Comparison of ENCODE assay signal across 31 mouse cellular contexts in the genomic region with DNA sequence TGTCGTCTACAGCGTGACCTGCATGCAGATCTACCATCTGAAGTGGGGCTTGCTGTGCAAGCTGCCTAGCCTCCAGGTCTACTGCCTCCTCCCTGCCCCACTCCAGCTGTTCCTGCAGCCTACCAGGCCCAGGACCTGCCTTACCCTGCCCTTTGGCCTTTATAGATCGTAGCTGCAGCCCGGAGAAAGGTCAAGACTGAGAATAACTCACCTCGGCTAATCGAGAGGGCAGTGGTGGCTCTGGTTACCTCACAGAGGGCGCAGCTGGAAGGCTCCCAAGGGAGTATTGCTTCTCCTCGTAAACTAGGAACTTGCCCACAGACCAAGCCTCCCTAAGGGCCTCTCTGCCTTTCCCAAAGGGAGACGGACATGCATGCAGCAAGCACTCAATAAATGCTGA. TPM values are rescaled to one million over a fixed set of nuclear protein-coding genes. Genes with fewer than 3 reads are reported as not detected.
DNase-seq lines count a peak whose midpoint lies in the region; ATAC-seq and TF ChIP-seq lines count a peak whose summit lies in the region.
"Had no signal": no experiment of that assay in that cellular context is flagged by ENCODE, and none has a peak within 500 bp of the region (broad histone marks: within the 10 kb centered on the region; RNA-seq: fewer than 3 reads in every experiment).

No protein-coding gene starts in this region.

- H3K9me3 ChIP-seq in intestine, embryonic 16.5 days (ENCODE audit: control insufficient read depth, low read length): no peaks in the 10 kb centered on the region
- no peaks in the 10 kb centered on the region for H3K9me3 ChIP-seq in hindbrain, embryonic 12.5 days (replicated peaks)
- H3K9me3 ChIP-seq in hindbrain, embryonic 14.5 days (ENCODE audit: control insufficient read depth, low read length): no peaks in the 10 kb centered on the region
- H3K9me3 ChIP-seq: heart, embryonic 10.5 days; hindbrain, embryonic 10.5 days; limb, embryonic 15.5 days; midbrain, embryonic 15.5 days had no signal

- intact Hi-C loops in gastrocnemius, adult 2 months (cut with DNase I): loop anchor here (10.0 kb wide), 1 partner anchor 429 kb away; no protein-coding TSS in a partner anchor

- TF ChIP-seq CTCF in gastrocnemius, adult 2 months (IDR thresholded peaks at IDR 0.05): no peak

- 0 out of 2 replicates have a peak, but pooled peaks cover 5% of the 10 kb centered on the region for H3K4me1 ChIP-seq in intestine, embryonic 16.5 days (ENCODE audit: control insufficient read depth, insufficient read depth, low read length)
- H3K4me1 ChIP-seq in hindbrain, embryonic 12.5 days: no peaks in the 10 kb centered on the region
- no peaks in the 10 kb centered on the region for H3K4me1 ChIP-seq in hindbrain, embryonic 14.5 days (replicated peaks; ENCODE audit: control insufficient read depth, insufficient read depth, low read length)
- H3K4me1 ChIP-seq: hindbrain, embryonic 10.5 days; limb, embryonic 15.5 days; midbrain, embryonic 15.5 days had no signal

- WGBS in intestine, embryonic 16.5 days: 84% methylated on average over 9 of the region's 9 CpGs
- 85% methylated on average over 9 of the region's 9 CpGs for WGBS in hindbrain, embryonic 12.5 days
- 92% methylated on average over 9 of the region's 9 CpGs for WGBS in hindbrain, embryonic 14.5 days

- ATAC-seq in intestine, embryonic 16.5 days: peak; percentile 29
- ATAC-seq in hindbrain, embryonic 12.5 days (ENCODE audit: low FRiP score): no peak
- no peak for ATAC-seq in hindbrain, embryonic 14.5 days (ENCODE audit: low FRiP score)
- ATAC-seq: CD4-positive, CD25-positive, alpha-beta regulatory T cell, adult 4 months; forebrain, embryonic 14.5 days; midbrain, embryonic 15.5 days had no signal

- H3K4me3 ChIP-seq in gastrocnemius, adult 2 months: peak overlapping the region; percentile 54
- no peak overlapping the region for H3K4me3 ChIP-seq in intestine, embryonic 16.5 days (ENCODE audit: low read length)
- H3K4me3 ChIP-seq in hindbrain, embryonic 12.5 days: no peak overlapping the region
- no peak overlapping the region for H3K4me3 ChIP-seq in hindbrain, embryonic 14.5 days (replicated peaks; ENCODE audit: low read length)
- H3K4me3 ChIP-seq: heart, embryonic 10.5 days; hindbrain, embryonic 10.5 days; left cerebral cortex, adult 2 months; limb, embryonic 15.5 days; midbrain, embryonic 15.5 days had no signal

- no peak overlapping the region for H3K9ac ChIP-seq in intestine, embryonic 16.5 days (ENCODE audit: low read depth, low read length)
- no peak overlapping the region for H3K9ac ChIP-seq in hindbrain, embryonic 12.5 days
- no peak overlapping the region for H3K9ac ChIP-seq in hindbrain, embryonic 14.5 days
- H3K9ac ChIP-seq: limb, embryonic 15.5 days; midbrain, embryonic 15.5 days had no signal

- no peak overlapping the region for H3K4me2 ChIP-seq in intestine, embryonic 16.5 days (ENCODE audit: low read depth, low read length)
- no peak overlapping the region for H3K4me2 ChIP-seq in hindbrain, embryonic 12.5 days (replicated peaks)
- no peak overlapping the region for H3K4me2 ChIP-seq in hindbrain, embryonic 14.5 days (replicated peaks)
- H3K4me2 ChIP-seq: limb, embryonic 15.5 days; midbrain, embryonic 15.5 days had no signal

- H3K27me3 ChIP-seq in intestine, embryonic 16.5 days (replicated peaks; ENCODE audit: control insufficient read depth, insufficient read depth, low read length): no peaks in the 10 kb centered on the region
- no peaks in the 10 kb centered on the region for H3K27me3 ChIP-seq in hindbrain, embryonic 12.5 days
- no peaks in the 10 kb centered on the region for H3K27me3 ChIP-seq in hindbrain, embryonic 14.5 days (ENCODE audit: control insufficient read depth, insufficient read depth, low read length)
- H3K27me3 ChIP-seq: limb, embryonic 15.5 days; midbrain, embryonic 15.5 days had no signal

- DNase-seq in gastrocnemius, adult 18-20 months (ENCODE audit: low spot score): peak; percentile 91
- DNase-seq in gastrocnemius, postnatal 4 days (ENCODE audit: low spot score in 2 of 2): no peak
- peak; percentile 92 for DNase-seq in gastrocnemius, adult 2 months
- DNase-seq in skeletal muscle tissue, adult 2 months (ENCODE audit: low read depth, low spot score): peak; percentile 94
- no peak for DNase-seq in hindbrain, embryonic 14.5 days (ENCODE audit: low spot score)
- no peak for DNase-seq in cerebellum, postnatal 25 days
- DNase-seq: cerebellum, adult 8-10 months; kidney, adult 2 months; left cerebral cortex, postnatal 4 days; right cerebral cortex, postnatal 14 days; thymus, postnatal 14 days had no signal

- peaks cover 10% of the 10 kb centered on the region for H3K36me3 ChIP-seq in intestine, embryonic 16.5 days (ENCODE audit: control insufficient read depth, insufficient read depth, low read length)
- peaks cover 96% of the 10 kb centered on the region for H3K36me3 ChIP-seq in hindbrain, embryonic 12.5 days
- H3K36me3 ChIP-seq in hindbrain, embryonic 14.5 days (replicated peaks; ENCODE audit: control insufficient read depth, insufficient read depth): peaks cover 96% of the 10 kb centered on the region

- peak overlapping the region; percentile 91 for H3K27ac ChIP-seq in gastrocnemius, adult 2 months
- no peak overlapping the region for H3K27ac ChIP-seq in intestine, embryonic 16.5 days (ENCODE audit: low read length)
- no peak overlapping the region for H3K27ac ChIP-seq in hindbrain, embryonic 12.5 days
- no peak overlapping the region for H3K27ac ChIP-seq in hindbrain, embryonic 14.5 days
- H3K27ac ChIP-seq: heart, embryonic 10.5 days; hindbrain, embryonic 10.5 days; kidney, postnatal 0 days; left cerebral cortex, adult 2 months; limb, embryonic 15.5 days; midbrain, embryonic 15.5 days had no signal

RNA-seq across cellular contexts. Expression of gene Gpi1, which starts 14.7 kb away (rescaled TPM):
- 100 to 1,000 TPM; 946 to 968 TPM for total RNA-seq in gastrocnemius, adult 18-20 months (2021)
- 100 to 1,000 TPM; 799 to 899 TPM for total RNA-seq in gastrocnemius, postnatal 4 days (2021)
- 1,000 to 10,000 TPM in 1 of 2 experiments, 100 to 1,000 TPM in 1; 882 to 1,223 TPM for total RNA-seq in gastrocnemius, adult 2 months (2021)
- 448 and 487 TPM in 2 replicates for polyA plus RNA-seq in intestine, embryonic 16.5 days (2015; fragmentation: Nextera tagmentation; extraction: Ambion mirVana)
- polyA plus RNA-seq in hindbrain, embryonic 12.5 days (2016; fragmentation: Nextera tagmentation; extraction: Ambion mirVana): 239 and 241 TPM in 2 replicates
- 265 and 302 TPM in 2 replicates for polyA plus RNA-seq in hindbrain, embryonic 14.5 days (2014; fragmentation: Nextera tagmentation; extraction: Ambion mirVana)

RNA-seq across cellular contexts. Expression of gene Pdcd2l, which starts 19.0 kb away (rescaled TPM):
- 10 to 100 TPM; 13.7 to 15.0 TPM for total RNA-seq in gastrocnemius, adult 18-20 months (2021)
- 10 to 100 TPM; 22.6 to 23.8 TPM for total RNA-seq in gastrocnemius, postnatal 4 days (2021)
- total RNA-seq in gastrocnemius, adult 2 months (2021): 10 to 100 TPM; 13.8 to 19.2 TPM
- 50.6 and 63.3 TPM in 2 replicates for polyA plus RNA-seq in intestine, embryonic 16.5 days (2015; fragmentation: Nextera tagmentation; extraction: Ambion mirVana)
- 63.4 and 68.1 TPM in 2 replicates for polyA plus RNA-seq in hindbrain, embryonic 12.5 days (2016; fragmentation: Nextera tagmentation; extraction: Ambion mirVana)
- 63.8 and 68.9 TPM in 2 replicates for polyA plus RNA-seq in hindbrain, embryonic 14.5 days (2014; fragmentation: Nextera tagmentation; extraction: Ambion mirVana)

RNA-seq across cellular contexts. Expression of gene Gm6096, which starts 35.4 kb away (rescaled TPM):
- total RNA-seq in gastrocnemius, adult 18-20 months (2021): not detected
- not detected for total RNA-seq in gastrocnemius, postnatal 4 days (2021)
- total RNA-seq in gastrocnemius, adult 2 months (2021): not detected
- not detected in 2 replicates for polyA plus RNA-seq in intestine, embryonic 16.5 days (2015; fragmentation: Nextera tagmentation; extraction: Ambion mirVana)
- polyA plus RNA-seq in hindbrain, embryonic 12.5 days (2016; fragmentation: Nextera tagmentation; extraction: Ambion mirVana): not detected in 2 replicates
- polyA plus RNA-seq in hindbrain, embryonic 14.5 days (2014; fragmentation: Nextera tagmentation; extraction: Ambion mirVana): 0.77 and 1.0 TPM in 2 replicates
- total RNA-seq: granulocyte monocyte progenitor cell, adult 5-6 weeks; layer of hippocampus, postnatal 10 days; left cerebral cortex, adult 2 months; left cerebral cortex, postnatal 4 days had no signal
- polyA plus RNA-seq: brain, embryonic 14.5 days; embryonic facial prominence, embryonic 14.5 days; forebrain, embryonic 14.5 days; heart, embryonic 10.5 days; heart, postnatal 0 days; hindbrain, embryonic 10.5 days; kidney, adult 2 months; large intestine, adult 2 months; limb, embryonic 15.5 days; lung, embryonic 16.5 days; midbrain, embryonic 15.5 days; neural tube, embryonic 14.5 days; spleen, adult 2 months; testis, adult 2 months had no signal

RNA-seq across cellular contexts. Expression of gene Uba2, which starts 46.1 kb away (rescaled TPM):
- total RNA-seq in gastrocnemius, adult 18-20 months (2021): 10 to 100 TPM; 32.8 to 37.1 TPM
- total RNA-seq in gastrocnemius, postnatal 4 days (2021): 10 to 100 TPM; 66.8 to 78.1 TPM
- 10 to 100 TPM; 33.4 to 38.7 TPM for total RNA-seq in gastrocnemius, adult 2 months (2021)
- polyA plus RNA-seq in intestine, embryonic 16.5 days (2015; fragmentation: Nextera tagmentation; extraction: Ambion mirVana): 126 and 144 TPM in 2 replicates
- 220 and 226 TPM in 2 replicates for polyA plus RNA-seq in hindbrain, embryonic 12.5 days (2016; fragmentation: Nextera tagmentation; extraction: Ambion mirVana)
- polyA plus RNA-seq in hindbrain, embryonic 14.5 days (2014; fragmentation: Nextera tagmentation; extraction: Ambion mirVana): 164 and 177 TPM in 2 replicates

Comparison
In these comparisons a context has a peak if more than half of its experiments do, and no peak if none do; other contexts are left out.
1. DNase-seq: peak in gastrocnemius, adult 18-20 months (single experiment), gastrocnemius, adult 2 months (single experiment) and skeletal muscle tissue, adult 2 months (single experiment); none in gastrocnemius, postnatal 4 days (0 of 2), hindbrain, embryonic 14.5 days (single experiment) and cerebellum, postnatal 25 days (0 of 2).